Mouse (Mus musculus): ENCODE data around the gene Sgce. TPM values are rescaled to one million over a fixed set of nuclear protein-coding genes. Genes with fewer than 3 reads are reported as not detected.
A peak's percentile ranks its signal among the peaks of the same experiment; 100 is the strongest.
"Not testable (repeated sequence)": the region's sequence is repeated elsewhere in the genome, so short reads cannot be mapped to it uniquely, and the experiment has no call there.

Sgce gene
- polyA plus RNA-seq (2014; fragmentation: Nextera tagmentation; extraction: Ambion mirVana) = 52.7 and 56.2 TPM in 2 replicates

- H3K27me3 ChIP-seq (ENCODE audit: control insufficient read depth, insufficient read depth, low read length) = no peaks in the 10 kb centered on the region
- peak; percentile 61 for ATAC-seq (replicated peaks; ENCODE audit: insufficient number of reproducible peaks, low FRiP score, low TSS enrichment)
- H3K36me3 ChIP-seq (ENCODE audit: control insufficient read depth, insufficient read depth, low read length) = no peaks in the 10 kb centered on the region
- peak within 1 kb of the TSS; percentile 72 for H3K9ac ChIP-seq (ENCODE audit: low read depth, low read length)
- H3K4me3 ChIP-seq (ENCODE audit: low read depth, low read length) = peak within 1 kb of the TSS; percentile 52
- peaks cover 9% of the 10 kb centered on the region; the same call in 1 of the 2 replicates for H3K9me3 ChIP-seq (replicated peaks; ENCODE audit: control insufficient read depth, low read length)
- 48% methylated on average over 38 of the region's 38 CpGs for WGBS (ENCODE audit: insufficient replicate concordance)
- no peaks in the 10 kb centered on the region; the same call in 1 of the 2 replicates for H3K4me1 ChIP-seq (ENCODE audit: control insufficient read depth, insufficient read depth, low read length)
- peak within 1 kb of the TSS; percentile 71 for H3K4me2 ChIP-seq
- H3K27ac ChIP-seq (ENCODE audit: low read depth, low read length) = peak within 1 kb of the TSS; percentile 50
Measured at GRCm38 (mm10) chr6:4746696-4747439, at the start of gene Sgce, which contains the start of gene Peg10. Gene Sgce (minus strand): TSS chr6:4747207. Gene Peg10 (plus strand): TSS chr6:4747306.

DNA sequence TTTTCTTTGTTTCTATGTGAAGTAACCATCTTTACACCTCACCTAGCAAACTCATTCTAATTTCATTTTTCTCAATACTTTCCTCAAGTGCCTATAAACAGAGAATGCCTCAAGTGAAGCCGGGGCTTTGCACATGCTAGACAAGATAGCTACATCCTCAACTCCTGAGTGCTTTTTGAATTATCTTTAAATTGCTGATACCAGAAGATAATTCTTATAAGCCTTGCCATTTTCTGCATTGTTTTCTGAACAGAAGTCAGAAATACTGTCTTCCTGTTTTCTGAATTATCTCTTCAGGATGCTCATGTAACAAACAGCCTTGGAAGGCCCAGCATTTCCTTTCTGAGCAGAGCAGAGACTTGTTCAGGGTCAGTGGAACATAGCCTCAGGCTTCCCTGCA lies 49.3 kb upstream of the Sgce start:
- 55% methylated on average over 1 of the region's 1 CpGs for WGBS (ENCODE audit: insufficient replicate concordance)
- Histone ChIP-seq H3K9me3 (replicated peaks; ENCODE audit: control insufficient read depth, low read length) (no peaks in the 10 kb centered on the region), H3K36me3 (ENCODE audit: control insufficient read depth, insufficient read depth, low read length) (no peaks in the 10 kb centered on the region), H3K4me3 (ENCODE audit: low read depth, low read length) (no peak overlapping the region), H3K9ac (ENCODE audit: low read depth, low read length) (no peak overlapping the region), H3K4me2 (no peak overlapping the region), H3K27ac (ENCODE audit: low read depth, low read length) (no peak overlapping the region), H3K4me1 (ENCODE audit: control insufficient read depth, insufficient read depth, low read length) (no peaks in the 10 kb centered on the region), H3K27me3 (ENCODE audit: control insufficient read depth, insufficient read depth, low read length) (no peaks in the 10 kb centered on the region)
- no peak for ATAC-seq (replicated peaks; ENCODE audit: insufficient number of reproducible peaks, low FRiP score, low TSS enrichment)

- Histone ChIP-seq H3K4me2 (no peak overlapping the region), H3K9ac (ENCODE audit: low read depth, low read length) (no peak overlapping the region), H3K9me3 (replicated peaks; ENCODE audit: control insufficient read depth, low read length) (no peaks in the 10 kb centered on the region), H3K4me3 (ENCODE audit: low read depth, low read length) (no peak overlapping the region), H3K4me1 (ENCODE audit: control insufficient read depth, insufficient read depth, low read length) (no peaks in the 10 kb centered on the region), H3K36me3 (ENCODE audit: control insufficient read depth, insufficient read depth, low read length) (no peaks in the 10 kb centered on the region), H3K27me3 (ENCODE audit: control insufficient read depth, insufficient read depth, low read length) (no peaks in the 10 kb centered on the region), H3K27ac (ENCODE audit: low read depth, low read length) (no peak overlapping the region)
- ATAC-seq (replicated peaks; ENCODE audit: insufficient number of reproducible peaks, low FRiP score, low TSS enrichment) = peak; percentile 100
- WGBS (ENCODE audit: insufficient replicate concordance) = 37% methylated on average over 2 of the region's 2 CpGs
Measured at GRCm38 (mm10) chr6:4762252-4762651, 15.2 kb upstream of the Sgce start.

DNA sequence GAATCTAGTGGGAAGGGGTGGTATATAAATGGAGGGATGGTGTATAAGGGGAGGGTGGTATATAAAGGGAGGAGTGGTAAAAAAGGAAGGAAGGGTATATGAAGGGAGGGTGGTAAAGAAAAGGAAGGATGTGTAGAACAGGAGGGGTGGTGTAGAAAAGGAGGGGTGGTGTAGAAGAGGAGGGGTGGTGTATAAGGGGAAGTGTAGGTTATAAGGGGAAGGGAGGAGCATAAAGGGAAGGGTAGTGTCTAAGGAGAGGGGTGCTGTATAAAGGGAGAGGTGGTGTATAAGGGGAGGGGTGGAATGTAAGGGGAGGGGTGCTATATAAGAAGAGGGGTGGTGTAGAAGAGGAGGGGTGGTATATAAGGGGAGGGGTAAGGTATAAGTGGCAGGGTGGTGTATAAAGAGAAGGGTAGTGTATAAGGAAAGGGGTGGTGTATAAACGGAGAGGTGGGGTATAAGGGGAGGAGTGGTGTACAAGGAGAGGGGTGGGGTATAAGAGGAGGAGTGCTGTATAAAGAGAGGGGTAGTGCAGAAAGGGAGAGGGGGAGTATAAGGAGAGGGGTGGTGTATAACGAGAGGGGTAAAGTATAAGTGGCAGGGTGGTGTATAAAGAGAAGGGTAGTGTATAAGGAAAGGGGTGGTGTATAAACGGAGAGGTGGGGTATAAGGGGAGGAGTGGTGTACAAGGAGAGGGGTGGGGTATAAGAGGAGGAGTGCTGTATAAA lies 14.6 kb upstream of the Sgce start:
- H3K27me3 ChIP-seq (ENCODE audit: control insufficient read depth, insufficient read depth, low read length) = not testable (repeated sequence)

DNA sequence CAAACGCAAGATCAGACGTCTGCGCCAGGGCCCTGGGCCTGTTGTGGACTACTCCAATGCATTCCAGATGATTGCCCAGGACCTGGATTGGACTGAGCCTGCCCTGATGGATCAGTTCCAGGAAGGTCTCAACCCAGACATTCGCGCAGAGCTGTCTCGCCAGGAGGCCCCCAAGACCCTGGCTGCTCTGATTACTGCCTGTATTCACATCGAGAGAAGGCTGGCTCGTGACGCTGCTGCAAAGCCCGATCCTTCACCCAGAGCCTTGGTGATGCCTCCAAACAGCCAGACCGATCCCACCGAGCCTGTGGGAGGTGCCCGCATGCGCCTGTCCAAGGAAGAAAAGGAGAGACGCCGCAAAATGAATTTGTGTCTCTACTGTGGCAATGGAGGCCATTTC lies 7.9 kb upstream of the Sgce start:
- H3K27ac ChIP-seq (ENCODE audit: low read depth, low read length) = no peak overlapping the region
- no peaks in the 10 kb centered on the region for H3K4me1 ChIP-seq (ENCODE audit: control insufficient read depth, insufficient read depth, low read length)
- H3K36me3 ChIP-seq (ENCODE audit: control insufficient read depth, insufficient read depth, low read length) = peaks cover 4% of the 10 kb centered on the region; the same call in 1 of the 2 replicates
- H3K27me3 ChIP-seq (ENCODE audit: control insufficient read depth, insufficient read depth, low read length) = no peaks in the 10 kb centered on the region
- H3K9me3 ChIP-seq (replicated peaks; ENCODE audit: control insufficient read depth, low read length) = no peaks in the 10 kb centered on the region
- WGBS (ENCODE audit: insufficient replicate concordance) = 90% methylated on average over 16 of the region's 16 CpGs
- H3K9ac ChIP-seq (ENCODE audit: low read depth, low read length) = no peak overlapping the region
- H3K4me2 ChIP-seq = no peak overlapping the region
- no peak for ATAC-seq (replicated peaks; ENCODE audit: insufficient number of reproducible peaks, low FRiP score, low TSS enrichment)
- no peak overlapping the region for H3K4me3 ChIP-seq (ENCODE audit: low read depth, low read length)

More for the DNA sequence above, 14.6 kb upstream of the Sgce start:
- H3K4me3 ChIP-seq (ENCODE audit: low read depth, low read length); H3K27ac ChIP-seq (ENCODE audit: low read depth, low read length); H3K9me3 ChIP-seq (replicated peaks; ENCODE audit: control insufficient read depth, low read length); H3K36me3 ChIP-seq (ENCODE audit: control insufficient read depth, insufficient read depth, low read length); H3K9ac ChIP-seq (ENCODE audit: low read depth, low read length); ATAC-seq (replicated peaks; ENCODE audit: insufficient number of reproducible peaks, low FRiP score, low TSS enrichment); H3K4me2 ChIP-seq; H3K4me1 ChIP-seq (ENCODE audit: control insufficient read depth, insufficient read depth, low read length): not testable (repeated sequence)
- WGBS (ENCODE audit: insufficient replicate concordance) = 43% methylated on average over 3 of the region's 3 CpGs

DNA sequence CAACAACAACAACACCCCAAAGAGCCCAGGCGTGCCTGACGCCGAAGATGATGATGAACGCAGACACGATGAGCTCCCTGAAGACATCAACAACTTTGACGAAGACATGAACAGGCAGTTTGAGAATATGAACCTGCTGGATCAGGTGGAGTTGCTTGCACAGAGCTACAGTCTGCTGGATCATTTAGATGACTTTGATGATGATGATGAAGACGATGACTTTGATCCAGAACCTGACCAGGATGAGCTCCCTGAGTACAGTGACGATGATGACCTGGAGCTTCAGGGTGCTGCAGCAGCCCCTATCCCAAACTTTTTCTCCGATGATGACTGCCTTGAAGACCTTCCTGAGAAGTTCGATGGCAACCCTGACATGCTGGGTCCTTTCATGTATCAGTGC lies 7.3 kb upstream of the Sgce start:
- Histone ChIP-seq H3K27ac (ENCODE audit: low read depth, low read length) (no peak overlapping the region), H3K4me1 (ENCODE audit: control insufficient read depth, insufficient read depth, low read length) (no peaks in the 10 kb centered on the region), H3K4me3 (ENCODE audit: low read depth, low read length) (no peak overlapping the region), H3K9me3 (replicated peaks; ENCODE audit: control insufficient read depth, low read length) (no peaks in the 10 kb centered on the region), H3K9ac (ENCODE audit: low read depth, low read length) (no peak overlapping the region), H3K36me3 (ENCODE audit: control insufficient read depth, insufficient read depth, low read length) (peaks cover 4% of the 10 kb centered on the region; the same call in 1 of the 2 replicates), H3K27me3 (ENCODE audit: control insufficient read depth, insufficient read depth, low read length) (no peaks in the 10 kb centered on the region), H3K4me2 (no peak overlapping the region)
- ATAC-seq (replicated peaks; ENCODE audit: insufficient number of reproducible peaks, low FRiP score, low TSS enrichment) = no peak
- 85% methylated on average over 10 of the region's 10 CpGs for WGBS (ENCODE audit: insufficient replicate concordance)

- no peak overlapping the region for H3K9ac ChIP-seq (ENCODE audit: low read depth, low read length)
- H3K4me1 ChIP-seq (ENCODE audit: control insufficient read depth, insufficient read depth, low read length) = no peaks in the 10 kb centered on the region
- peaks cover 9% of the 10 kb centered on the region; the same call in 1 of the 2 replicates for H3K9me3 ChIP-seq (replicated peaks; ENCODE audit: control insufficient read depth, low read length)
- H3K36me3 ChIP-seq (ENCODE audit: control insufficient read depth, insufficient read depth, low read length) = peaks cover 4% of the 10 kb centered on the region; the same call in 1 of the 2 replicates
- no peak overlapping the region for H3K27ac ChIP-seq (ENCODE audit: low read depth, low read length)
- no peak for ATAC-seq (replicated peaks; ENCODE audit: insufficient number of reproducible peaks, low FRiP score, low TSS enrichment)
- no peaks in the 10 kb centered on the region for H3K27me3 ChIP-seq (ENCODE audit: control insufficient read depth, insufficient read depth, low read length)
- no peak overlapping the region for H3K4me3 ChIP-seq (ENCODE audit: low read depth, low read length)
- no peak overlapping the region for H3K4me2 ChIP-seq
- WGBS (ENCODE audit: insufficient replicate concordance) = 72% methylated on average over 4 of the region's 4 CpGs
Measured at GRCm38 (mm10) chr6:4751355-4751754, 4.3 kb upstream of the Sgce start.

DNA sequence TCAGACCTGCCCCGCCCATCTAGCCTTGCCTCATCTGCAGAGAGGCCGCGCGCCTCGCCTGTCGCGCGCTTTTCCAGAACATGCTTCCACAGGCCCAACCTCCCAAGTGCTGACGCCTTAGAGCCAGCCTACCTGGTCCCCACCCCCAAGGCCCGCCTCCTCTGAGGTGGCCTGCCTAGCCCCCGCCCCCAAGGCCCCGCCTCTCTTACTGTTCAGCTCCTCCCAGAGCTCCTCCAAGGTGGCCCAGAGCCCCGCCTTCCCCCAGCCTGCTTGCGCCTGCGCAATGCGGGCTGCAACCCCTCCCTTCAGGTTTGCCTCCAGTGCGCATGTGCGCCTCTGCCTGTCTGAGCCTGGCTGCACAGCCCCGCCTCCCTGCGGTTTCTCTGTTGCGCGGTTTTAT lies 2.1 kb upstream of the Sgce start:
- Histone ChIP-seq H3K9me3 (replicated peaks; ENCODE audit: control insufficient read depth, low read length) (peaks cover 9% of the 10 kb centered on the region; the same call in 1 of the 2 replicates), H3K4me3 (ENCODE audit: low read depth, low read length) (peak overlapping the region; percentile 52), H3K4me1 (ENCODE audit: control insufficient read depth, insufficient read depth, low read length) (no peaks in the 10 kb centered on the region), H3K9ac (ENCODE audit: low read depth, low read length) (no peak overlapping the region), H3K4me2 (peak overlapping the region; percentile 71), H3K27ac (ENCODE audit: low read depth, low read length) (no peak overlapping the region), H3K27me3 (ENCODE audit: control insufficient read depth, insufficient read depth, low read length) (no peaks in the 10 kb centered on the region), H3K36me3 (ENCODE audit: control insufficient read depth, insufficient read depth, low read length) (no peaks in the 10 kb centered on the region)
- ATAC-seq (replicated peaks; ENCODE audit: insufficient number of reproducible peaks, low FRiP score, low TSS enrichment) = peak; percentile 95
- 40% methylated on average over 16 of the region's 22 CpGs for WGBS (ENCODE audit: insufficient replicate concordance)

Data from heart, embryonic 11.5 days (tissue).